In the genomic region with DNA sequence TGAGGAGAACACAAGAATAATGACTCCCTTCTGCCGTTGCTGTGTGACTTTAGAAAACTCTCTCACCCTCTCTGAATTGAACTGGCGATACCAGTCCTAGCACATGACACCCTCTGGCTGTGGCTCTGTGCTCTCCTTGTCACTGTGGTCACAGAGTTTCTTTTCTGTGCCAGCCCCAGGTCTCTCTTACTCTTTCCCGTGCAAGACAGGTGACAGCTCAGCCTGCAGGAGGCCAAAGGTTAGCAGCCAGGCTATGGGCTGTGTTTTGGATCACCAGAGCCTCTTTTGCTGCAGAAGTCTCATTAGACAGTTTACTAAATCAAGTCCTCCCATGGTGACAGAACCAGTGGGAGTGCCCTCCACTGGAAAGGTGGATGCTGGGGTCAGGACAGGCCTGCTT, we compare ENCODE assay signal across 12 mouse cellular contexts.
A peak's percentile ranks its signal among the peaks of the same experiment; 100 is the strongest.
DNase-seq lines count a peak whose midpoint lies in the region; ATAC-seq and TF ChIP-seq lines count a peak whose summit lies in the region.
"Had no signal": no experiment of that assay in that cellular context is flagged by ENCODE, and none has a peak within 500 bp of the region (broad histone marks: within the 10 kb centered on the region; RNA-seq: fewer than 3 reads in every experiment).

No protein-coding gene starts in this region.

- no peaks in the 10 kb centered on the region for H3K27me3 ChIP-seq in intestine, embryonic 14.5 days (replicated peaks; ENCODE audit: control insufficient read depth, insufficient read depth, low read length)
- no peaks in the 10 kb centered on the region for H3K27me3 ChIP-seq in intestine, postnatal 0 days (replicated peaks; ENCODE audit: control insufficient read depth, insufficient read depth, low read length)
- no peaks in the 10 kb centered on the region for H3K27me3 ChIP-seq in hindbrain, embryonic 11.5 days (ENCODE audit: control insufficient read depth, insufficient read depth, low read length)
- no peaks in the 10 kb centered on the region for H3K27me3 ChIP-seq in liver, embryonic 15.5 days

- no peak for TF ChIP-seq POLR2A in bone marrow, adult 2 months (IDR thresholded peaks at IDR 0.05; ENCODE audit: borderline replicate concordance, control insufficient read depth, low read depth, low read length)

- 53% methylated on average over 3 of the region's 3 CpGs for WGBS in intestine, embryonic 14.5 days
- WGBS in intestine, postnatal 0 days, result 56% methylated on average over 3 of the region's 3 CpGs
- 61% methylated on average over 3 of the region's 3 CpGs for WGBS in bone marrow, adult 2 months
- WGBS in hindbrain, embryonic 11.5 days, result 77% methylated on average over 3 of the region's 3 CpGs
- WGBS in liver, embryonic 15.5 days (ENCODE audit: insufficient replicate concordance), result 58% methylated on average over 3 of the region's 3 CpGs

- H3K4me3 ChIP-seq in intestine, embryonic 14.5 days (ENCODE audit: low read depth, low read length), result no peak overlapping the region
- no peak overlapping the region for H3K4me3 ChIP-seq in intestine, postnatal 0 days (ENCODE audit: low read depth, low read length)
- H3K4me3 ChIP-seq in bone marrow, adult 2 months (replicated peaks; ENCODE audit: control insufficient read depth, low read depth, low read length), result no peak overlapping the region
- no peak overlapping the region for H3K4me3 ChIP-seq in hindbrain, embryonic 11.5 days (ENCODE audit: low read depth, low read length)
- H3K4me3 ChIP-seq in liver, embryonic 15.5 days (replicated peaks), result no peak overlapping the region

- H3K36me3 ChIP-seq in intestine, embryonic 14.5 days (ENCODE audit: control insufficient read depth, insufficient read depth, low read length), result no peaks in the 10 kb centered on the region
- H3K36me3 ChIP-seq in intestine, postnatal 0 days (ENCODE audit: control insufficient read depth, insufficient read depth), result no peaks in the 10 kb centered on the region
- H3K36me3 ChIP-seq in hindbrain, embryonic 11.5 days (ENCODE audit: control insufficient read depth, insufficient read depth, low read length), result no peaks in the 10 kb centered on the region
- no peaks in the 10 kb centered on the region for H3K36me3 ChIP-seq in liver, embryonic 15.5 days (replicated peaks)

- H3K4me2 ChIP-seq in intestine, embryonic 14.5 days (ENCODE audit: low read length), result no peak overlapping the region
- H3K4me2 ChIP-seq in intestine, postnatal 0 days (replicated peaks; ENCODE audit: low read depth), result no peak overlapping the region
- no peak overlapping the region for H3K4me2 ChIP-seq in hindbrain, embryonic 11.5 days (replicated peaks; ENCODE audit: low read depth, low read length)
- no peak overlapping the region for H3K4me2 ChIP-seq in liver, embryonic 15.5 days

- H3K27ac ChIP-seq in intestine, embryonic 14.5 days (ENCODE audit: low read depth), result peak overlapping the region; percentile 54
- no peak overlapping the region for H3K27ac ChIP-seq in intestine, postnatal 0 days (ENCODE audit: low read depth, low read length)
- H3K27ac ChIP-seq in bone marrow, adult 2 months (ENCODE audit: control insufficient read depth, insufficient read depth, low read depth, low read length, poor library complexity), result peak overlapping the region; percentile 68
- peak overlapping the region; percentile 90 for H3K27ac ChIP-seq in hindbrain, embryonic 11.5 days (ENCODE audit: low read depth, low read length)
- peak overlapping the region; percentile 98 for H3K27ac ChIP-seq in liver, embryonic 15.5 days (replicated peaks)

- no peak overlapping the region for H3K9ac ChIP-seq in intestine, embryonic 14.5 days (ENCODE audit: low read length)
- H3K9ac ChIP-seq in intestine, postnatal 0 days (ENCODE audit: low read depth, low read length), result no peak overlapping the region
- 0 out of 2 replicates have a peak overlapping the region, but pooled peaks have one; percentile 16 for H3K9ac ChIP-seq in hindbrain, embryonic 11.5 days (ENCODE audit: low read depth, low read length)
- peak overlapping the region; percentile 60 for H3K9ac ChIP-seq in liver, embryonic 15.5 days

- peaks cover 54% of the 10 kb centered on the region for H3K4me1 ChIP-seq in intestine, embryonic 14.5 days (replicated peaks; ENCODE audit: control insufficient read depth, insufficient read depth, low read length)
- peaks cover 21% of the 10 kb centered on the region for H3K4me1 ChIP-seq in intestine, postnatal 0 days (replicated peaks; ENCODE audit: control insufficient read depth, insufficient read depth, low read length)
- H3K4me1 ChIP-seq in bone marrow, adult 2 months (ENCODE audit: control insufficient read depth, insufficient read depth, low read length), result peaks cover 16% of the 10 kb centered on the region
- H3K4me1 ChIP-seq in hindbrain, embryonic 11.5 days (replicated peaks; ENCODE audit: control insufficient read depth, insufficient read depth, low read length), result peaks cover 41% of the 10 kb centered on the region
- peaks cover 98% of the 10 kb centered on the region for H3K4me1 ChIP-seq in liver, embryonic 15.5 days (replicated peaks)

- ATAC-seq in intestine, embryonic 14.5 days (replicated peaks; ENCODE audit: low FRiP score, low TSS enrichment, low read depth), result no peak
- ATAC-seq in intestine, postnatal 0 days, result no peak
- no peak for ATAC-seq in hindbrain, embryonic 11.5 days (ENCODE audit: low FRiP score)
- ATAC-seq in liver, embryonic 15.5 days (ENCODE audit: insufficient read depth), result no peak
- no peak for ATAC-seq in cerebellum, adult (ENCODE audit: insufficient number of reproducible peaks, low FRiP score, low TSS enrichment)

- TF ChIP-seq CTCF in intestine, postnatal 0 days (IDR thresholded peaks at IDR 0.05; ENCODE audit: low read depth), result no peak
- no peak for TF ChIP-seq CTCF in bone marrow, adult 2 months (IDR thresholded peaks at IDR 0.05; ENCODE audit: control insufficient read depth, insufficient read depth, low read length)

- no peaks in the 10 kb centered on the region for H3K9me3 ChIP-seq in intestine, embryonic 14.5 days (ENCODE audit: control insufficient read depth, low read length)
- H3K9me3 ChIP-seq in intestine, postnatal 0 days (ENCODE audit: control insufficient read depth), result no peaks in the 10 kb centered on the region
- H3K9me3 ChIP-seq in hindbrain, embryonic 11.5 days (ENCODE audit: control insufficient read depth, low read length), result no peaks in the 10 kb centered on the region
- no peaks in the 10 kb centered on the region for H3K9me3 ChIP-seq in liver, embryonic 15.5 days (replicated peaks)

- DNase-seq in intestine, embryonic 14.5 days (ENCODE audit: low spot score), result no peak
- no peak for DNase-seq in hindbrain, embryonic 11.5 days (ENCODE audit: low spot score)
- DNase-seq in adrenal gland, postnatal 36 days, result no peak
- no peak for DNase-seq in layer of hippocampus, adult 11-12 months (ENCODE audit: low spot score)
- DNase-seq: heart, adult 11 months; kidney, adult 9 months; spleen, adult 18-20 months; thymus, postnatal 25 days had no signal

Comparison
In these comparisons a context has a peak if more than half of its experiments do, and no peak if none do; other contexts are left out.
1. H3K9ac ChIP-seq: peak in hindbrain, embryonic 11.5 days (single experiment) and liver, embryonic 15.5 days (single experiment); none in intestine, embryonic 14.5 days (single experiment) and intestine, postnatal 0 days (single experiment).